Mouse (Mus musculus) liver, postnatal 0 days (tissue): ENCODE measurements around the gene Gatad2b. TPM values are rescaled to one million over a fixed set of nuclear protein-coding genes. Genes with fewer than 3 reads are reported as not detected.

ENCODE experiments used
- ATAC-seq: fragments of 200-750 bp; cut with Nextera tagmentation; 2 replicates; pipeline ENCODE4 v1.8.0; 2017; ENCODE audit warnings: mild to moderate bottlenecking, moderate library complexity
- DNase-seq: peaks from one replicate; pipeline ENCODE4 v3.0.0-alpha.2; 2016
- H3K27ac ChIP-seq: fragments of 300-500 bp; sonication (generic); 2 replicates; pipeline ENCODE4 v1.5.1; 2014; ENCODE audit warnings: antibody characterized with exemption, moderate library complexity, mild to moderate bottlenecking, low read depth
- H3K27me3 ChIP-seq: fragments of 300-500 bp; sonication (generic); 2 replicates; pipeline ENCODE4 v1.6.1; 2014; ENCODE audit warnings: low read length, control low read depth, mixed read lengths; ENCODE audit not compliant: insufficient read depth
- H3K36me3 ChIP-seq: fragments of 300-500 bp; sonication (generic); replicated peaks from 2 replicates; pipeline ENCODE4 v1.6.1; 2014; ENCODE audit warnings: mild to moderate bottlenecking, control low read depth, low read length, moderate library complexity, mixed read lengths; ENCODE audit not compliant: insufficient read depth
- H3K4me1 ChIP-seq: fragments of 300-500 bp; sonication (generic); 2 replicates; pipeline ENCODE4 v1.6.1; 2014; ENCODE audit warnings: antibody characterized with exemption, mild to moderate bottlenecking, control low read depth; ENCODE audit not compliant: insufficient read depth
- H3K4me2 ChIP-seq: fragments of 300-500 bp; sonication (generic); 2 replicates; pipeline ENCODE4 v1.6.1; 2014; ENCODE audit warnings: low read depth, mild to moderate bottlenecking, low read length, moderate library complexity, mixed read lengths
- H3K4me3 ChIP-seq: fragments of 300-500 bp; sonication (generic); 2 replicates; pipeline ENCODE4 v1.5.1; 2014; ENCODE audit warnings: low read depth, low read length
- H3K9ac ChIP-seq: fragments of 300-500 bp; sonication (generic); replicated peaks from 2 replicates; pipeline ENCODE4 v1.6.1; 2014; ENCODE audit warnings: mild to moderate bottlenecking, moderate library complexity
- H3K9me3 ChIP-seq: fragments of 300-500 bp; sonication (generic); 2 replicates; pipeline ENCODE4 v1.6.1; 2016; ENCODE audit warnings: mild to moderate bottlenecking, control low read depth, low read length, mixed read lengths
- CTCF ChIP-seq: sonication (generic); IDR thresholded peaks from 2 replicates; pipeline ENCODE4 v1.5.1; 2016; ENCODE audit warnings: antibody characterized with exemption, low read depth
- EP300 ChIP-seq: IDR thresholded peaks from 2 replicates; pipeline ENCODE4 v1.6.1; 2016; ENCODE audit warnings: antibody characterized with exemption, low read depth, mild to moderate bottlenecking
- WGBS: fragments of 180-500 bp; shearing (Covaris S2); extraction: QIAGEN DNeasy Blood & Tissue Kit; methylation state at CpG from one replicate; pipeline ENCODE4 v1.1.7; 2014; ENCODE audit not compliant: insufficient replicate concordance; 5-methylcytosine and 5-hydroxymethylcytosine counted together
- polyA plus RNA-seq: library from polyadenylated mRNA; unstranded; fragments of >200 nt; fragmentation: Nextera tagmentation; extraction: Ambion mirVana; gene quantifications from 2 replicates; pipeline ENCODE4 v1.2.1, GENCODE M21; 2015

Gene Gatad2b
- polyA plus RNA-seq, 1 experiment from 2014 or later: 3.1 TPM

DNA sequence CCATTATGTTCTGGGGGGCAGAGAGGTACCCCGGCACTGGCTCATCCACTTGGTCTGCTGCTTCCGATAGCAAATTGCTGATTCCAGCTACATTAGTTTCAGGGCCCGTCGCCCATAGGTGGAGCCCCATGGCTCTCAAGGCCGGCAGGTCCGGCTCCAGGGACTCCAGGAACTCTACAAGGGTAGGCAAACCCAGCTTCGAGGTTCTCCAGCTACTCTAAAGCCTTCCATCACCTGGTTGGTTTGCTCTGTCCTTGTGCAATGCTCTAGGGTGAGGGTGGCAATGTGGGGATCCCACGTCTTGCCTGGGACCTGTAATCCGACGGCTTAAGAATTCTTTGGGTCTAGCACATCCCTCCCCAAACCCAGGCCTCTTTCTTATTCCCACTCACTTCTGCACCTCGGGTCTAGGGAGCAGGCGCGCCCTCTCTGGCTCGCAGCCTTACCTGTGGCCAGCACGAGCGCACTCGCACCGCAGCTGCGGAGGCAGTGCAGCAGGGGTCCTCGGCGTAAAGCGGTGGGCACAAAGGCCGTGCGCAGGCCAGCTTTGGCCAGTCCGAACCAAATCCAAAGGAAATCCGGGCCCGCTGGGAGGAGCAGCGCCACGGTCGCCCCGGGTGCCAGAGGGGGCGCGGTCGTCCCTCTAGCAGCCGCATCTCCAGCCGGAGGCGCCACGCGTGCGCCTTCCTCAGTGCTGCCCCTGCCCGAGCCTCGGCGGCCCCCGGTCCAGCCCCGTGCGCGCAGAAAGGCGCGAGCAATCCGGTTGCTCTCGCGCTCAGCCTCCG lies 95.9 kb downstream of the Gatad2b start:
- H3K4me3 ChIP-seq: peak overlapping the region; percentile 48
- H3K36me3 ChIP-seq: peaks cover 27% of the 10 kb centered on the region
- ATAC-seq (no peak; the same call in 1 of the 2 replicates), DNase-seq (peak; percentile 31)
- peak overlapping the region; percentile 34 for H3K9ac ChIP-seq
- peak overlapping the region; percentile 81 for H3K4me2 ChIP-seq
- TF ChIP-seq EP300: no peak
- TF ChIP-seq CTCF: peak; percentile 34
- WGBS: 10% methylated on average over 50 of the region's 53 CpGs
- H3K27me3 ChIP-seq: peaks cover 22% of the 10 kb centered on the region
- no peak overlapping the region for H3K27ac ChIP-seq
- peaks cover 23% of the 10 kb centered on the region for H3K4me1 ChIP-seq
- H3K9me3 ChIP-seq: no peaks in the 10 kb centered on the region

DNA sequence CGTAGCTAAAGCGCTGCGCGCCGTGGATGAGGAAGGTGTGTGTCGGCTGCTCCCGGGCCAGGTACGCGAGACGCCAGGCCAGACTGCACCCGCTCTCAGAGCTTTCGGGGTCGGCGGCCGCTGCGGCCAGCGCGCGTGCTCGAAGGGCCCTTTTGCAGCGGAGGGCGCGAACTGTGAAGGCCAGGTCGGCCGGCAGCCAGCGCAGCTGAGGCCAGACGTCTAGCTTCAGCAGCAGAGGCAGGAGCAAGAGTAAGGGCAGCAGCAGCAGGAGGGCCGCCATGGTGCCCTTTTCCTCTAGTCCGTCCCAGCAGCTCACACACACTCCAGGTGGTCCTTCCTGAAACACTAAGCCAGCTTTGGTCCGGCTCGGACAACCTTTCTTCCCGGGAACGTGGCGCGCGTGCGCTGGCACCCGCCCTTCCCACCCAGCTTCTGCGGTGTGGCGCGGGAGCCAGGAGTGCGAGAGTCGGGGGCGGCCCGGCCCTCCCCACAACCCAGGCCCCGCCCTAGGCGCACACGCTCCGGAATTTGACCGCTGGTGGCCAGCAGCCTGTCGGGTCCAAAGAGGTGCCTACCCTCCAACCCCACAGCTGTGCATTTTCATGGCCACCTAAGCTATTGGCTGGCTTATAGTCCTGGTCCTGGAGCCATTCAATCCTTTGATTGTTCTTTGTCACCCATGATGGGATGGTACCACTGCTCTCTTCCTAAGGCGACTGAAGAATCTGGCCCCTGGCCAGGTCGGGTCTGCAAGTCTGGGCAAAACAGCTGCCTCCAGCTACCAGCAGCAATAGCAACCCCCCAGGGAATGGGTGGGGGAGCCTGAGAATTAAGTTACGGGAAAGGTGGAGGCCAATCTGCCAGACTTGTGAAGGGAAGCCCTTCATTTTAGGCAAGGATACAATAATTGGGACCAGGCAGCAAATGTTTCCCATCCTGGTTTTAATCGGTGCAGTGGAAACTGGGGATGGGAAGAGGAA lies 96.8 kb downstream of the Gatad2b start, which contains the start of gene Slc27a3:
Gene Slc27a3 (minus strand): TSS at position 428 of the 980 bp plus-strand sequence.
- peak; percentile 33 for ATAC-seq
- Histone ChIP-seq H3K9ac (peak within 1 kb of the TSS; percentile 34), H3K4me3 (peak within 1 kb of the TSS; percentile 48), H3K36me3 (peaks cover 35% of the 10 kb centered on the region), H3K9me3 (no peaks in the 10 kb centered on the region), H3K4me2 (peak within 1 kb of the TSS; percentile 81), H3K4me1 (peaks cover 20% of the 10 kb centered on the region), H3K27ac (no peak within 1 kb of the TSS), H3K27me3 (peaks cover 22% of the 10 kb centered on the region)
- DNase-seq: peak; percentile 33
- WGBS: 4% methylated on average over 52 of the region's 55 CpGs
- no peak for TF ChIP-seq EP300
- no peak for TF ChIP-seq CTCF

GRCm38 (mm10) chr3:90391004-90391403 lies 98.0 kb downstream of the Gatad2b start:
- DNase-seq: no peak
- H3K27ac ChIP-seq: no peak overlapping the region

DNA sequence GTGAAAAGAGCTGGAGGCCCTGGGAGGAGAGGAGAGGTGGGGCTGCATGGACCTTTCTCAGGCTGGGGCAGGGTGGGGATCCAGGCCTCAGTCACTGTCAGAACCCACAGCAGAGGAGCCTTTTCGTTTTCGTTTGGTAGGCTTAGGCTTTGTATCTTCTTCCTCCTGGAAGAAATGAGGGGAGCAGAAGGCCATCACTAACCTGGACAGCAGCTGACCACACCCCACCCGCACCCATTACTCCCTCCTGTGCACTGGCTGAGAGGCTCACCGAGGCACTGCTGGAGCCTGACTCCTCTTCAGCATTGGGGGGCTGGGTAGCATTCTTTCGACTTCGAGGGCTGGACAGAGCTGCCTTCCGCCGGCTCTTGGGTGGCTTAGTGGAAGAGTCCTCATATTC lies 99.0 kb downstream of the Gatad2b start:
- no peak for DNase-seq
- Histone ChIP-seq H3K36me3 (peaks cover 41% of the 10 kb centered on the region), H3K27me3 (peaks cover 22% of the 10 kb centered on the region), H3K4me1 (peaks cover 18% of the 10 kb centered on the region), H3K4me3 (no peak overlapping the region), H3K27ac (no peak overlapping the region), H3K4me2 (no peak overlapping the region), H3K9me3 (no peaks in the 10 kb centered on the region), H3K9ac (no peak overlapping the region)
- WGBS: 88% methylated on average over 8 of the region's 8 CpGs
- ATAC-seq: no peak
- no peak for TF ChIP-seq CTCF
- no peak for TF ChIP-seq EP300

More at GRCm38 (mm10) chr3:90391004-90391403, 98.0 kb downstream of the Gatad2b start:
- no peak for TF ChIP-seq CTCF
- TF ChIP-seq EP300: no peak
- no peak overlapping the region for H3K4me2 ChIP-seq
- no peaks in the 10 kb centered on the region for H3K9me3 ChIP-seq
- peaks cover 22% of the 10 kb centered on the region for H3K27me3 ChIP-seq
- no peak overlapping the region for H3K4me3 ChIP-seq
- peaks cover 18% of the 10 kb centered on the region for H3K4me1 ChIP-seq
- ATAC-seq: no peak
- no peak overlapping the region for H3K9ac ChIP-seq
- peaks cover 35% of the 10 kb centered on the region for H3K36me3 ChIP-seq
- 68% methylated on average over 4 of the region's 4 CpGs for WGBS

- Histone ChIP-seq H3K4me3 (no peak overlapping the region), H3K4me2 (no peak overlapping the region), H3K9me3 (no peaks in the 10 kb centered on the region), H3K9ac (no peak overlapping the region), H3K27me3 (peaks cover 22% of the 10 kb centered on the region), H3K4me1 (peaks cover 18% of the 10 kb centered on the region), H3K36me3 (peaks cover 42% of the 10 kb centered on the region), H3K27ac (no peak overlapping the region)
- WGBS: 91% methylated on average over 3 of the region's 3 CpGs
- TF ChIP-seq CTCF: no peak
- no peak for DNase-seq
- ATAC-seq: no peak
These were observed 99.7 kb downstream of the Gatad2b start for GRCm38 (mm10) chr3:90392661-90393060.

DNA sequence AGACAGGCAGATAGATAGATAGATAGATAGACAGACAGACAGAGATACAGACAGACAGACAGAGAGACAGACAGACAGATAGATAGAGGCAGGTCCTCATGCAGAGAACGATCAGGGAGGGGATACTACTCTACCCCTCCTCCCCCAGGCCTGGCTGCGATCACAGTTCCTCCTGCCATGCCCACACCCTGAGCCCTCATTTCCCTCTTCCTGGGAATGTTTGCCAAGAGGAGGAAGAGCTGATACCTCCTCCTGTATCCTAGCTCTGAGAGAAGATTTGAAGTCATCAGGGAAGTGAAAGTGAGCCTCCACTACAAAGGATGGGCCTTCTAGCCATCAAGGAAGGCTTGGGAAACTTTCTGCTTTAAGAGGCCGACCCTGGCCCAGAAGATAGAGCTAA lies 102.7 kb downstream of the Gatad2b start:
- H3K27ac ChIP-seq: no peak overlapping the region
- no peaks in the 10 kb centered on the region for H3K27me3 ChIP-seq
- ATAC-seq (no peak), DNase-seq (no peak)
- WGBS: 68% methylated on average over 3 of the region's 3 CpGs
- peaks cover 64% of the 10 kb centered on the region for H3K36me3 ChIP-seq
- H3K4me1 ChIP-seq: 0 out of 2 replicates have a peak, but pooled peaks cover 3% of the 10 kb centered on the region
- no peak overlapping the region for H3K4me2 ChIP-seq
- no peak overlapping the region for H3K4me3 ChIP-seq
- H3K9ac ChIP-seq: no peak overlapping the region
- H3K9me3 ChIP-seq: no peaks in the 10 kb centered on the region
- TF ChIP-seq CTCF (no peak), EP300 (no peak)
